Mouse (Mus musculus) testis, adult 10 weeks (tissue): Measurements from ENCODE around the gene Gm13275. TPM values are rescaled to one million over a fixed set of nuclear protein-coding genes. Genes with fewer than 3 reads are reported as not detected.

Source experiments
- polyA plus RNA-seq: library from polyadenylated mRNA; stranded (reverse); fragments of 350-450 nt; fragmentation: Illumina TruSeq; extraction: RNeasy Lipid Tissue Mini Kit (QIAGEN cat#74804); gene quantifications from one replicate; pipeline ENCODE4 v1.2.3, GENCODE M21; 2014; ENCODE audit warnings: low read depth, low replicate concordance

Gene Gm13275
- not detected for polyA plus RNA-seq

GRCm38 (mm10) chr4:88793936-88794675 lies at the start of gene Gm13275:
Gm13275 (plus strand) TSS chr4:88794487.

GRCm38 (mm10) chr4:88754818-88755340 lies 39.4 kb upstream of the Gm13275 start, which contains the start of gene Gm13271:
Gm13271 (plus strand) TSS chr4:88754868.

DNA sequence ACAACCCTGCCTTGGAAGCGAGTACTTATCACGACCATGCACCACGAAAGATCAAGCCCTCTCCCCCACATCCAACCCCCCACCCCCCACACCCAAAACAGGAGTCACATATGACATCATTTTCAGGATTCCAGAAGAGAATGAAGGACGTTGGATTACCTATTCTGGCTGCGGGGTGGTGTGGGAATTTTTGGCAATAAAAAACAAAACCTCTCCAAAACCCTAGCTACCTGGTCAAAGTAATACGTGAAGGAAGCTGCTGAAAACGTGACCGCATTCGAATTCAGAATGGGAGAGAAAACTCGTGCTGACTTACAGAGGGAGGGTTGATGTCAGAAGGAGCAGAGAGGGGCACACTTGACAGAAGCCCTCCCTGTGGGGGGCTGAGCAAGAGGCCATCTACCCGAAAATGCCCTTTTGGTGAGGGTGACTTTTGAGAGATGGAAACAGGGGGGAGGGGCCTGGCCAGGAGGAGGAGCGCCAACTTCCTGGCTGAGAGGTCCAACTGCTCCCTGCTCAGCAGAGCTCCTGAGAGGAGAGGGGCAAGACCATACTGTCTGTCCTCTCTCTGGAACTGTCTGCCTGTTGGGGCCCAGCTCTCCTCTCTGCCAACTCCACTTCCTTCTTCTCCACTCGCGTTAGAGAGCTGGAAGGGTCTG lies 34.5 kb upstream of the Gm13275 start, which contains the start of gene Gm13283:
Gene Gm13283 (plus strand): TSS at position 510 of the 659 bp plus-strand sequence.

GRCm38 (mm10) chr4:88773534-88773933 lies 20.8 kb upstream of the Gm13275 start, which contains the start of gene Gm13290:
Gm13290 (plus strand) TSS chr4:88773834.

DNA sequence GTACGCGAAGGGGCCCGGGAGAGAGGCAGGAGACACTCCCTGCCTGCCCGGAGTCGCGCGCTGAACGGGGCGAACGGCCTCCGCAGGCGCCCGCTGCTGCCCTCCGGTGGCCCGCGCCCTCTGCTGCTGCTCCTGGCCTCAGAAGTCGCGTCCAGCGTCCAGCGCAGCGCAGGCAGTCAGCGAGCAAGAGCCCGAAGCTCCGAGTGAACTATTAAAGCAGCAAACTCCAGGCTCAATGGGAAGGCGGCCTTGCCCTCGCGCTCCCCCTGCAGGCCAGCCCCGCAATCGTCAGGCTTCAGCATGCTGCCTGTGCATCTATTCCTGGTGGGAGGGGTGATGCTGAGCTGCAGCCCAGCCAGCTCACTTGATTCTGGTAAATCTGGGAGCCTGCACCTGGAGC lies 17.7 kb upstream of the Gm13275 start, which contains the start of gene Gm13289:
Gene Gm13289 (plus strand): TSS at position 301 of the 400 bp plus-strand sequence.

GRCm38 (mm10) chr4:88779550-88779949 lies 14.7 kb upstream of the Gm13275 start, which contains the start of gene Gm13272:
Gm13272 (plus strand) TSS chr4:88779850.

DNA sequence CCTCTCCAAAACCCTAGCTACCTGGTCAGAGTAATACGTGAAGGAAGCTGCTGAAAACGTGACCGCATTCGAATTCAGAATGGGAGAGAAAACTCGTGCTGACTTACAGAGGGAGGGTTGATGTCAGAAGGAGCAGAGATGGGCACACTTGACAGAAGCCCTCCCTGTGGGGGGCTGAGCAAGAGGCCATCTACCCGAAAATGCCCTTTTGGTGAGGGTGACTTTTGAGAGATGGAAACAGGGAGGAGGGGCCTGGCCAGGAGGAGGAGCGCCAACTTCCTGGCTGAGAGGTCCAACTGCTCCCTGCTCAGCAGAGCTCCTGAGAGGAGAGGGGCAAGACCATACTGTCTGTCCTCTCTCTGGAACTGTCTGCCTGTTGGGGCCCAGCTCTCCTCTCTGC lies 12.5 kb upstream of the Gm13275 start, which contains the start of gene Ifnz:
Gene Ifnz (plus strand): TSS at position 301 of the 400 bp plus-strand sequence.

DNA sequence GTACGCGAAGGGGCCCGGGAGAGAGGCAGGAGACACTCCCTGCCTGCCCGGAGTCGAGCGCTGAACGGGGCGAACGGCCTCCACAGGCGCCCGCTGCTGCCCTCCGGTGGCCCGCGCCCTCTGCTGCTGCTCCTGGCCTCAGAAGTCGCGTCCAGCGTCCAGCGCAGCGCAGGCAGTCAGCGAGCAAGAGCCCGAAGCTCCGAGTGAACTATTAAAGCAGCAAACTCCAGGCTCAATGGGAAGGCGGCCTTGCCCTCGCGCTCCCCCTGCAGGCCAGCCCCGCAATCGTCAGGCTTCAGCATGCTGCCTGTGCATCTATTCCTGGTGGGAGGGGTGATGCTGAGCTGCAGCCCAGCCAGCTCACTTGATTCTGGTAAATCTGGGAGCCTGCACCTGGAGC lies 8.9 kb upstream of the Gm13275 start, which contains the start of gene Gm13276:
Gene Gm13276 (plus strand): TSS at position 301 of the 400 bp plus-strand sequence.

GRCm38 (mm10) chr4:88788402-88788801 lies 5.9 kb upstream of the Gm13275 start, which contains the start of gene Gm13277:
Gm13277 (plus strand) TSS chr4:88788632.

DNA sequence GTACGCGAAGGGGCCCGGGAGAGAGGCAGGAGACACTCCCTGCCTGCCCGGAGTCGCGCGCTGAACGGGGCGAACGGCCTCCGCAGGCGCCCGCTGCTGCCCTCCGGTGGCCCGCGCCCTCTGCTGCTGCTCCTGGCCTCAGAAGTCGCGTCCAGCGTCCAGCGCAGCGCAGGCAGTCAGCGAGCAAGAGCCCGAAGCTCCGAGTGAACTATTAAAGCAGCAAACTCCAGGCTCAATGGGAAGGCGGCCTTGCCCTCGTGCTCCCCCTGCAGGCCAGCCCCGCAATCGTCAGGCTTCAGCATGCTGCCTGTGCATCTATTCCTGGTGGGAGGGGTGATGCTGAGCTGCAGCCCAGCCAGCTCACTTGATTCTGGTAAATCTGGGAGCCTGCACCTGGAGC lies 3.0 kb upstream of the Gm13275 start, which contains the start of gene Gm13278:
Gene Gm13278 (plus strand): TSS at position 301 of the 400 bp plus-strand sequence.

GRCm38 (mm10) chr4:88797097-88797496 lies 2.8 kb downstream of the Gm13275 start, which contains the start of gene Gm13279:
Gm13279 (plus strand) TSS chr4:88797397.

GRCm38 (mm10) chr4:88799365-88799764 lies 5.1 kb downstream of the Gm13275 start, which contains the start of gene Gm13285:
Gm13285 (plus strand) TSS chr4:88799665.

DNA sequence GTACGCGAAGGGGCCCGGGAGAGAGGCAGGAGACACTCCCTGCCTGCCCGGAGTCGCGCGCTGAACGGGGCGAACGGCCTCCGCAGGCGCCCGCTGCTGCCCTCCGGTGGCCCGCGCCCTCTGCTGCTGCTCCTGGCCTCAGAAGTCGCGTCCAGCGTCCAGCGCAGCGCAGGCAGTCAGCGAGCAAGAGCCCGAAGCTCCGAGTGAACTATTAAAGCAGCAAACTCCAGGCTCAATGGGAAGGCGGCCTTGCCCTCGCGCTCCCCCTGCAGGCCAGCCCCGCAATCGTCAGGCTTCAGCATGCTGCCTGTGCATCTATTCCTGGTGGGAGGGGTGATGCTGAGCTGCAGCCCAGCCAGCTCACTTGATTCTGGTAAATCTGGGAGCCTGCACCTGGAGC lies 8.7 kb downstream of the Gm13275 start, which contains the start of gene Gm13287:
Gene Gm13287 (plus strand): TSS at position 301 of the 400 bp plus-strand sequence.

DNA sequence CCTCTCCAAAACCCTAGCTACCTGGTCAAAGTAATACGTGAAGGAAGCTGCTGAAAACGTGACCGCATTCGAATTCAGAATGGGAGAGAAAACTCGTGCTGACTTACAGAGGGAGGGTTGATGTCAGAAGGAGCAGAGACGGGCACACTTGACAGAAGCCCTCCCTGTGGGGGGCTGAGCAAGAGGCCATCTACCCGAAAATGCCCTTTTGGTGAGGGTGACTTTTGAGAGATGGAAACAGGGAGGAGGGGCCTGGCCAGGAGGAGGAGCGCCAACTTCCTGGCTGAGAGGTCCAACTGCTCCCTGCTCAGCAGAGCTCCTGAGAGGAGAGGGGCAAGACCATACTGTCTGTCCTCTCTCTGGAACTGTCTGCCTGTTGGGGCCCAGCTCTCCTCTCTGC lies 10.9 kb downstream of the Gm13275 start, which contains the start of gene Gm13288:
Gene Gm13288 (plus strand): TSS at position 301 of the 400 bp plus-strand sequence.

GRCm38 (mm10) chr4:88815928-88816327 lies 21.6 kb downstream of the Gm13275 start, which contains the start of gene Ifna7:
Ifna7 (plus strand) TSS chr4:88816228.

DNA sequence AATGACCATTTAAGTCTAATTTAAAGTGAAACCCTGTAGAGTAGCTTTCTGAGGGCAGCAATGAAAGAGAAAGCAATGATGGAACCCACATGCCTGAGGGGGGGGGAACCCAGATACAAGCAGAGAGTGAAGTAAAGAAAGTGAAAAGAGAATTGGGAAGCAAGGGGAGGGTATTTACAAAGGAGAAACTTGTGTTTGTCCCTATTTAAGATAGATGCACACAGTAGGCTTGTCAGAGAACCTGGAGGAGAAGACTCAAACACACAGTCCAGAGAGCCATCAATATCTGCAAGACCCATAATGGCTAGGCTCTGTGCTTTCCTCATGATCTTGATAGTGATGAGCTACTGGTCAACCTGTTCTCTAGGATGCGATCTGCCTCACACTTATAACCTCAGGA lies 25.4 kb downstream of the Gm13275 start, which contains the start of gene Ifna11:
Gene Ifna11 (plus strand): TSS at position 301 of the 400 bp plus-strand sequence.

GRCm38 (mm10) chr4:88827116-88827515 lies 32.8 kb downstream of the Gm13275 start, which contains the start of gene Ifna6:
Ifna6 (plus strand) TSS chr4:88827416.

GRCm38 (mm10) chr4:88835225-88835624 lies 40.9 kb downstream of the Gm13275 start, which contains the start of gene Ifna5:
Ifna5 (plus strand) TSS chr4:88835525.

GRCm38 (mm10) chr4:88841438-88841911 lies 47.2 kb downstream of the Gm13275 start, which contains the start of gene Ifna4:
Ifna4 (plus strand) TSS chr4:88841861.

